Mouse (Mus musculus) layer of hippocampus, adult 2 months (tissue): ENCODE data around the gene Ndufaf2. TPM values are rescaled to one million over a fixed set of nuclear protein-coding genes. Genes with fewer than 3 reads are reported as not detected.

Source experiments
- DNase-seq, 2 experiments: peaks; one replicate each; pipeline ENCODE4 v3.0.0; 2022; ENCODE audit warnings: low spot score in 2 of 2
- H3K27ac ChIP-seq: fragments of 200-600 bp; 2 replicates; pipeline ENCODE4 v1.8.1; 2022
- H3K4me3 ChIP-seq: fragments of 200-600 bp; 2 replicates; pipeline ENCODE4 v1.8.1; 2022; ENCODE audit warnings: mild to moderate bottlenecking
- CTCF ChIP-seq: fragments of 200-600 bp; conservative IDR thresholded peaks from 2 replicates; pipeline ENCODE4 v1.8.1; 2022; ENCODE audit warnings: antibody characterized with exemption, mild to moderate bottlenecking, moderate library complexity
- total RNA-seq, 2 experiments: library from RNA; stranded (reverse); gene quantifications; 2 replicates each; pipeline ENCODE4 v1.2.3; 2021

Ndufaf2 gene
- total RNA-seq, 2 experiments from 2014 or later = 21.5 to 24.2 TPM

DNA sequence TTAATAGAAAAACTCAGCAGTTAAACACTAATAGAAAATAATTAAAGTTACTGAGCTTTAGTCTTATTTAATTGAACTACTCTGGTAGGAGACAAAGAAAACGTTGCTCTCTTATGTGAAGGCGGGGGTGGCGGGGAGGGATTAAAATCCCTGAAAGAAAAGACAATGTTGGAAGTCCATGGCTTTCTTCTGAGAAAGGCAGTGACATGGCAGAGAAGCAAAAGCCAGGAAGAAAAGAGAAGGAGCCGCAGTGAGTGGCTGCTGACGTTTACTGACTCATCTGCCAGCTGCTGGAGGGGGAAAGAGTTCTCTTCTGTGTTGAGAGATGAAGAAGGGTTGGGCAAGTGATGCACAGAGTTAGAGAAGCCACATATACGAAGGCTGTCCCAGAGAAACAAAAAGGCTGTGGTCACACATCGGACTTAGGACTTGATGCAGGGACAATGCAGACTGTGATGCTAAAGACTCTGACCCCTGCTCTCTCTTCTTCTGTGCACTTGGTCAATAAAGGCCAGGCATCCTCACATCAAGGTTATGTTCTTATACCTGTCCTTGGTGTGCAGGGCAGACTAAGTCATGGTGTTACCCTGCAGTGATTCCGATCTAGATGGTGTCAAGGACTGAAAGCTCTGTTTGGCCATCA, 97.4 kb downstream of the Ndufaf2 start:
- H3K27ac ChIP-seq = peak overlapping the region; percentile 72
- no peak overlapping the region for H3K4me3 ChIP-seq
- no peak for DNase-seq
- no peak for TF ChIP-seq CTCF

DNA sequence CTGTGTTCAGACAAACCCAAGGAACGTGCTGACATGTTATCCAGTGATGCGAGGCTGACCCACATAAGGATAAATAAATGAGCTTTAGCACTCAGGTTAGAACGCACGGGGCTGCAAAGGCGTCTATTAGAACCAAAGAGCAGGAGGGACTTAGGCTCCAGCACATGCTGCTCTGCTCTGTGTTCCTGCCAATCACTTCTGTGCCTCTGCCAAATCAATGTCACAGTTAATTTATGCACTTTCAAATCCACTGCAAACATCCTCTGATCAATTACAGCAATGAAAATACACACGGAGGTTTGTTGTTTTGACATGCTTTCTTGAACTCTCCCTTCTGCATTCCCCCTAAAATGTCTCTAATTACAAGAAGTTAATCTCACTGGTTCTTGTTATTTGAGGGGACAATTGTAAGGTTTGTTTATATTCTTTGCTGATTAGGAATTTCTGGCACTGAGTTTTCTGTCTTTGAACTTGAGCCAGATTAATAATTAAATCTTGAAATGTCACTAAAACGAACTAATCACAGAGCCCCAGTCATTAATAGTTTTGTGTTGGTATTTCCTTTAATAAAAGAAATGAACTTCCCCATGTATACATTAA, 98.0 kb downstream of the Ndufaf2 start:
- DNase-seq = peak in 1 of 2 experiments; percentile 43
- TF ChIP-seq CTCF = no peak
- no peak overlapping the region for H3K4me3 ChIP-seq
- peak overlapping the region; percentile 72 for H3K27ac ChIP-seq

DNA sequence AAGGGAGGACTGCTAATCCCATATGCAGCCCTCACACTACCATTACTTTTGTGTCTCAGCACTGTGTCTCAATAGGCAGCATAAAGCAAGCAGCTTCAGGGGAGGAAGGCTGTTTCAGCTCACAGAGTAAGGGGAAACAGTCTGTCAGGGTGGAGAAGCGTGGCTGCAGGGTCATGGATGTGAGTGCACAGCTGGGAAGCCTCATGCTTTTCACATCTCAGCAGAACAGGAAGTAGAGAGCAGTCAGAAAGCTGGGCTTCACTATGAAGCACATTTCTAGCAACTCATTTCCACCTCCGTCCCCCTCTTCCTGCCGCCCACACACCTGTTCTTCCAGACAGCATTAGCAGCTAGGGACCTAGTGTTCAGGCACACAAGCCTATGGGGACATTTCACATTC, 101.5 kb downstream of the Ndufaf2 start:
- H3K4me3 ChIP-seq = no peak overlapping the region
- H3K27ac ChIP-seq = no peak overlapping the region
- no peak for DNase-seq
- no peak for TF ChIP-seq CTCF

DNA sequence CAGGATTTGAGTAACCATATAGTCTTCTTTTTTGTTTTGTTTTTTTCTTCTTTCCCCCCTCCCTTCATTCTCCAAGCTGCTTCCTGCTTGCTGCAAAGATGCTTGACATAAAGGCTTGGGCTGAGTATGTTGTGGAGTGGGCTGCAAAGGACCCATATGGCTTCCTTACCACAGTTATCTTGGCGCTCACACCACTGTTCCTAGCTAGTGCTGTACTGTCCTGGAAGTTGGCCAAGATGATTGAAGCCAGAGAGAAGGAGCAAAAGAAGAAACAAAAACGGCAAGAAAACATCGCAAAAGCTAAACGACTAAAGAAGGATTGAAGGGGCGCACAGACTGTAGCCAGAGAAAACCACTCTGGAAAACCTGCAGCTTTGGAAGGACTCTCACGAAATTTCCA, 111.1 kb downstream of the Ndufaf2 start:
- no peak for DNase-seq
- Histone ChIP-seq H3K27ac (peak overlapping the region; percentile 32; the same call in 1 of the 2 replicates), H3K4me3 (no peak overlapping the region)
- TF ChIP-seq CTCF = no peak

DNA sequence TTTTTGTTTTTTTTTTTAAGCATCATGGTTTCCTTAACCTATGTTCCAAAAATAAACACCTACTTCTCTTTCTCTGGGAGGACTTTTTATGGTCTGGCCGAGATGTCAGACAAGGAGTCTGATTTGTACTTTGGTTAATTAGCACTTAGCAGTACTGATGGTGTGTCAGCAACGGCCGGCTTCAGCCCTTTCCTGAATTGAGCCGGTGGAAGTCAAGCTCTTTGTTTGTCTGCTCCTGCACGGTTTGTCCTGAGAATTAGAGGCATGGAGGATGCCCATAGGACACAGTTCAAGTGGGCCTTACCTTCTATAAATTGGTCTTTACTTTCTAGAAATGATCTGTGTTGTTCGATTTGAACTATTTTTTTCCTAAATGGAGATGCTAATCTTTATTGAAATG, 111.5 kb downstream of the Ndufaf2 start:
- TF ChIP-seq CTCF = no peak
- H3K27ac ChIP-seq = peak overlapping the region; percentile 32; the same call in 1 of the 2 replicates
- no peak for DNase-seq
- H3K4me3 ChIP-seq = no peak overlapping the region

DNA sequence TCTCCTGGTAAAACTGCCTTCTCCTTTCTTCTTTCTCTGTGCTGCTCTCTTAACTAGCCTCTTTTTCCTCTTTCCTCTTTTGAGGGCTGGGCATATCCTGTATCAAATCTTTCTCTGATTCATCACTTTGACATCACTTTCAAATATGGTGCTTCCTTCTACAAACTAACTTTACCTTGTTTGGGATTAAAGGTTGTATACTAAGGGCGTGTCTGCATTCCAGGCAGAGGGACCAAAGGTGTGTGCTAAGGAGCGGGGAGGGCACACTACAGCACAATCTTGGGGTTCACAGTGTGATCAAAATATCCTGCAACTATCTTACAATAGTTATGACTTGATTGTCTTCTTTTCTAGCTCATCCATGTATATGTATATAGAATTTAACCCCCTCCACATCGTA, 112.4 kb downstream of the Ndufaf2 start:
- Histone ChIP-seq H3K27ac (no peak overlapping the region), H3K4me3 (no peak overlapping the region)
- no peak for DNase-seq
- TF ChIP-seq CTCF = no peak

DNA sequence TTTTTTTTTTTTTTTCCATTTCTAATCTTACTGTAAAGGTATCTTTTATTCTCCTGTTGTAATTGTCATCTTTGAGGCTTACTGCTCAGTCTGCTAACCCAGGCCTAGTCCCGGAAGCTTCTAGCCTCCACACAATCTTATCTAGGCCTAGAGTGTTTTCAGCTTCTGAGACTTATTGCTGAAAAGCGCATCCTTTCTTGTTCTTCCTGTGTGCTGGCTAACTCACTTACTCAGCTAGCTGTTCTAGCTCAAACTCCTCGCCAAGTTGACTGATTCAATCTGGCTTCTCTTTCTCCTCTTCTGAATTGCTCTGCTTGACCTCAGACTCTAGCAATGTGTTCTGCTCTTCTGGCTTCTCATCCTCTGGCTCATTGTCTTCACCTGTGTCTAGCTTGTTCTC, 112.8 kb downstream of the Ndufaf2 start:
- DNase-seq = no peak
- no peak for TF ChIP-seq CTCF
- Histone ChIP-seq H3K4me3 (no peak overlapping the region; the same call in 1 of the 2 replicates), H3K27ac (no peak overlapping the region)

DNA sequence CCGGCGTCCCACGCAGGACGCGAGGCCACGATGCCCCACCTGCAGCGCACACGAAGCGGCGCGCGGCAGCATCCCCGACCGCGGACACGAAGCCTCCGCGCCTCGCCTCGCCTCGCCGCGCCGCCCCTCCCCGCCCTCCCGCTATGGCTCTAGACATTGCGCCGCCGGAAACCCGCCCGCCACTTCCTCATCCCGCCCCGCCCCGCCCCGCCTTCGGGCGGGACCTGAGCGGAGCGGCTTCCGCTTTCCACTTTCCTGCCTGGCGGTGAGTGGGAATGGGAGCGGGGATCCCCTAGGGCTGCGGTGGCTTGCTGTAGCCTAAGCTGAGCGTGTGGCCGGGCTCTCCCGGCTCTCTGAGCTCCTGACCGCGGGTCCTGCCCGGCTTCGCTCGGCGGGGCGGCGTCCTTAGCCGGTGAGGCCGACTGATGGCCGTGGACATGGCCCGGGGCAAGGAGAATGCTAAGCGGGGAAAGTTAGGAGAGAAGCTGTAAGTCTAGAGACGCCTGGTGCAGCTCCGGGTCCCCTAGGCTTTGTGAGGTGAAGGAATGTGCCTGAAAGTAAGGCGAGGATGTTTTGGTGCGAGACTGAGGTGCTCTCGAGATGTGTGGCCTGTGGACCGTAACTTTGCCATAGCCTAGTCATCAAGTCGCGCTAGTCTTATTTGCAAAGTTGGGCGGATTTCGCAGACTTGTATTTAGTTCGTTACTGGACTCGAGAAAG, 114.0 kb downstream of the Ndufaf2 start, which contains the start of gene Smim15:
Gene Smim15 (plus strand): TSS at position 225 of the 720 bp plus-strand sequence.
- peak; percentile 82 to 89 for DNase-seq
- peak within 1 kb of the TSS; percentile 98 for H3K4me3 ChIP-seq
- H3K27ac ChIP-seq = peak within 1 kb of the TSS; percentile 97
- 0 out of 2 replicates have a peak, but pooled peaks have one; percentile 3 for TF ChIP-seq CTCF

DNA sequence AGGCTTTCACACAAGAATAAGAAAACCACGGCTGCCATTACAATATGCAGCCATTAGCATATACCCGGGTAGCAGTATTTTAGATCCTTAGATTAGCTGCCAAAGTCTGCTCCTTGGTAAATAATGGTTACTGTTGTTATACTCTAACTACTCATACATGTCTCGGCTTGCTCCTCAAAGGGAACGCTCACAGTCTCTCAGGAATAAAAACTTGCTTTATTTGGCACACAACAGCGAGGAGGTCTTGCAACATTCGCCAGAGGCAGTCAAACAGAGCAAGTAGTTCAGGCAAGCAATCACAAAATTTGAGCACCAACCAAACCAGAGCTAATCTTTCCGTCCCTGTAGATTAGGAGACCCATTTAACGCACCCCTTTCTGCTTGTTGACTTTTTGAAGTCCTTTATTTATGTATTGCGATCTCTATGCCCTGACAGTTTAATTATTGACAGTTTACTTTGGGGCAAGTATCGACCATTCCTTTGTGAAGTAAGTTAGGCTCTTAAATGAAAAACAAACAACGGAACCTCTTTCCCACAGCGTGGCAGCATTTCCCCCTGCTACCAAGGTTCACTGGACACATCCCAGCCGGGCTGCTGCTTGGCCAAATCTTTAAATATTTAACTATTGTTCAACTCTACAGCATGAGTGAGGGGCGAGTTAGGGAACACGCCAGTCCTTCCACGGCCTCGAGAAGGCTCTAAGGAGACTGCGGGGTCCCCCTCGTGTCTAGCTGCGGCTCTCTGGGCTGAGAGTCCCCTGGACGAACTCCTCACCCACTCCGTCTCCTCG, 114.8 kb downstream of the Ndufaf2 start:
- Histone ChIP-seq H3K4me3 (peak overlapping the region; percentile 98), H3K27ac (peak overlapping the region; percentile 97)
- TF ChIP-seq CTCF = peak; percentile 34
- DNase-seq = no peak

DNA sequence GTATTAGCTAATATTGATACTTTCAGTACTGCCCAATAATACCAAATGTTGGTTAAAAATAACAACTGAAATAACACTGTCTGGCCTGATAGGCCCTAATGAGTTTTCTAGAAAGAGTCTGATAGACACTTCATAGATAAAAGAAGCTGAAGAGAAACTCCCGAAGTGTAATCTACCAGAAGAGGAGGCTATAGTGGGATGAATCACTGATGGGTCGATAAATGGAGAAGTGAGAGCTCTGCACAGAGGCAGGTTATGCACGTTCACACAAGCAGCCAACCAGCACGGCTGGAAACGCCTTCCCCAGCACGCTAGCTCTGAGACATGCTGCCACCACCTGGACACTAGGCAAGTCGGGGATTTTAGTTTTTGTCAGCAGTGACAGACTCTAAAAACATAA, 117.1 kb downstream of the Ndufaf2 start:
- H3K27ac ChIP-seq = 0 out of 2 replicates have a peak overlapping the region, but pooled peaks have one; percentile 24
- DNase-seq = peak; percentile 69 to 71
- H3K4me3 ChIP-seq = no peak overlapping the region; the same call in 1 of the 2 replicates
- peak; percentile 73 for TF ChIP-seq CTCF

DNA sequence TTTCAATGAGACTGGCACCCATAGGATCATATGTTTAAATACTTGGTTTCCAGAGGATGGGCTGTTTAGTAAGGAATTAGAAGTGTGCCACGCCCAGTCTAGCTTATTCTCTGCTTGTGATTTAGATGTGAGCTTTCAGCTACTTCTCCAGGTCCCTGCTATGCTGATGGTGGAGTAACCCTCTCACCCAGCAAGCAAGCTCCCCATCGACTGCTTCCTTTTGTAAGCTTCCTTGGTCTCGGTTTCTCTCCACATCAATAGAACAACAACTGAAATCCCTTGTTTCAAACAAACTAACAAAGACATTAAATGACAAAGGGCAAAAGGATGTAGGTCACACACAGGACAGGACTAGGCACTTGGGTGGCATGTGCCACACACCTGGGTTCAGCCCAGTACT, 118.0 kb downstream of the Ndufaf2 start:
- H3K4me3 ChIP-seq = no peak overlapping the region
- no peak for TF ChIP-seq CTCF
- DNase-seq = no peak
- H3K27ac ChIP-seq = no peak overlapping the region

DNA sequence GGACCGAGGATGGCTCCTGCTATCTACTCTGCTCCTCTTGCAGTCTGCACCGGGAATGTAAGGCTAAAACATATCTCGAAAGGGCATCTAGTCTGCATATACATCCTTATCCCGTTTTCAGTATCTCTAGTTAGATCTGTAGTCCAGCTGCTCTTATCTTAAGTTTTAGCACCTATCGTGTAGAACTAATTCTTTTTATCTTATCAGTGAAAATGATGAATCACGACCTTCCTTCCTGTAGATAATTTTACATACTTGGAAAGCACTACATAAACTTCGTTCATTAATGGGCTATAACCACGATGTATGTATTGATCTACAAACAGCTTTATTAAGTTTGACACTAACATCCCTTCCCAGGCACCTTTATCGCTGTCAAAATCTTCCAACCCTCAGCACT, 118.5 kb downstream of the Ndufaf2 start:
- H3K4me3 ChIP-seq = no peak overlapping the region
- TF ChIP-seq CTCF = no peak
- no peak for DNase-seq

More for the DNA sequence above, 118.5 kb downstream of the Ndufaf2 start:
- no peak overlapping the region for H3K27ac ChIP-seq
